Mouse (Mus musculus): ENCODE data around the gene Rab31.
A peak's percentile ranks its signal among the peaks of the same experiment; 100 is the strongest.
"Not testable (repeated sequence)": the region's sequence is repeated elsewhere in the genome, so short reads cannot be mapped to it uniquely, and the experiment has no call there.

Rab31 gene

DNA sequence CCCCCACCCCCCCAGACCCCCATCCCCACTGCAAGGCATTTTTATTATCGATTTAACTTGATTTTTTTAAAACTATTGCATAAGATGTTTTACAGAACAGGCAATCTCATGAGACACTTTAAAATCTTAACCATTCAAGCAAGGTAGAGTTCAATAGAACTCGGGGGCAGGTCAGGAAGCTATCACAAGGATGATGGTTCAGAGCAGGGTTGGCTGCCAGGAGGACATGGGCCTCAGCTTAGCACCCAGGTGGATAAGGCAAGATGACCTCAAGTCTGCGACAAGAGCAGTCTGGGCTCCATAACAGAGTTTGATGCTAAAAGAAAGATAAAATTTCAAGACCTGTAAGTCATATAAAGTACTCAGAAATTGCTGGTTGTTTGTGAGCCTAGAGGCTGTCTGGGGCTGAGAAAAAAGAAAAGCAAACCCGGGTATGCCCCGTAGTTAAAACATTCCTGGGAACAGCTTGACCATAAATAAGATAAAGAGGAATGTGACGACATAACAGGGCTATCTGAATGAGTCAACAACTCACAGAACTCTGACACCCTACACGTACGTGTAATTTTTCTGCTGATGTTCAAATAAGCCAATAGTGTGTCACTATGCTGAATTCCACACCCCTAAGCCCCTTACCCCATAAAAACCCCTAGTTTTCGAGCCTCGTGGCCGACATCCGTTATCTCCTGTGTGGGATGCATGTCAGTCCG lies 143.6 kb downstream of the Rab31 start:
- not testable (repeated sequence) for DNase-seq (ENCODE audit: low spot score in 2 of 2)

- no peak for DNase-seq (ENCODE audit: low spot score in 2 of 2)
Measured at GRCm38 (mm10) chr17:65626301-65626700, 146.3 kb downstream of the Rab31 start.

- no peak for DNase-seq (ENCODE audit: low spot score in 2 of 2)
Measured at GRCm38 (mm10) chr17:65625563-65625962, 147.0 kb downstream of the Rab31 start.

- DNase-seq (ENCODE audit: low spot score in 2 of 2), result no peak
Measured at GRCm38 (mm10) chr17:65623130-65623529, 149.4 kb downstream of the Rab31 start.

GRCm38 (mm10) chr17:65618431-65618830 lies 154.1 kb downstream of the Rab31 start:
- no peak for DNase-seq (ENCODE audit: low spot score in 2 of 2)

GRCm38 (mm10) chr17:65615678-65616077 lies 156.9 kb downstream of the Rab31 start:
- no peak for DNase-seq (ENCODE audit: low spot score in 2 of 2)

DNA sequence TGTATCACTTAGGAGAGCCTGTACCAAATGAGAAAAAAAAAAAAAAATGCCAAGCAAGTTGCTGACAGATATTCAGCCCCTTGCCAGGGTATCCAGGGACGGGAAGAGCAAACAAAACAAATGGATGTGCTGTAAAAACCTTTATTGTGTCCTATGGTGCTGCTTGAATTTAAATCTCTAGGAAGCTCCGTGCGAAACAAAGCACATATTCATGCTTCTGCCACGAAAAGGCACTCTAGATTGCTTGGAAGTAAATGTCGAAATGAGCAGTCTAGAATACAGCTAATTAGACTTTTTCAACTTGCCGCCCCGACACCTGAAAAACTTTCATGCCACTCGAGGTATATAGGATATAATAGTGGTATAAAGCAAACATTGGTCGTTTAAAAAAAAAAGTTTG lies 158.1 kb downstream of the Rab31 start:
- DNase-seq (ENCODE audit: low spot score in 2 of 2), result no peak

DNA sequence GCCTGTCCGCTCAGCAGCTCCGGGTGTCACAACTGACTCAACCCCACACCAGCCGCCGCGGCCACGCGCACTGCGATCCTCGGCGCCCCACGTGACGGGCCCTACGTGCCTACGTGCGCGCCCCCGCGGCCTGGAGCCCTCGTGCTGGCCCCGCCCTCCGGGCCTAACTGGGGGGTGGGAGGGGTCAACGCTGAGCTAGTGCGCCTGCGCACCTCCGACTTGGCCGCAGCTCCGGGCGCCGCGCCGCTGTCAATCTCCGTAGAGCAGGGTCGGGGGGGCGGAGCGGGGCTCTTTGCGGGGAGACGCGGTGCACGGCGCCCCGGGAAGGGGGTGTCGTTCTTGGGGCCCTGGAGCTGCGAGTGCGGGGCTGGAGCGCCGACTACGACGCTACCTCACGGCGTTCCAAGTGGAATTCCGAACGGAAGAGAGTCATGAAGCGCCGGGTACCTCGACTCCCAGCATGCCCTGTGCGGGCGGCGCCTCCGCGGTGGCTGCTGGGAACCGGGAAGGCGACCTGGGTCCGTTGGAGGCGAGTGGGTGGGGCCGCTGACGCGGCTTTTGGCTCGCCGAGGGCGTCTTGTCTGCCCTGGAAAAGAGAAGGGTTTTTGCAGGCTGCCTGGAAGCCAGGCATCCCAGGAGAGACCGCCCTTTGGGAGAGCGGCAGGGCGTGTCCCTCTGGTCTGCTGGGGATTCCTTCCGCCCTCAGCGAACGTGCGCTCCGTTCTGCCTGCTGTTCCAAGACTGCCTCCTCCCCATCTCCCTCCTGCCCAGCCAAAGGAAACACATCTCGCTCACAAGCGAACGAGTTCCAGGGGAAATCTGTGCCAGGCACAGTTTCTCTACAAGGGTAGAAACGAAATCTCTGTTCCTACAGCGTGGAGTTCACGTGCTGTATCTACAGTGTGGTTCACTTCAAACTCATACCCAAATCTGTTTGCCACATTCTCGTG lies 158.8 kb downstream of the Rab31 start, which contains the start of gene Vapa:
TSS of gene Vapa (minus strand) at position 93 of the 950 bp plus-strand sequence.
- peak; percentile 97 to 98 for DNase-seq (ENCODE audit: low spot score in 2 of 2)

GRCm38 (mm10) chr17:65613142-65613462 lies 159.4 kb downstream of the Rab31 start:
- no peak for DNase-seq (ENCODE audit: low spot score in 2 of 2)

GRCm38 (mm10) chr17:65612391-65613141 lies 160.0 kb downstream of the Rab31 start:
- peak in 1 of 2 experiments; percentile 41 for DNase-seq (ENCODE audit: low spot score in 2 of 2)

- DNase-seq (ENCODE audit: low spot score in 2 of 2), result no peak
Measured at GRCm38 (mm10) chr17:65611721-65612120, 160.8 kb downstream of the Rab31 start.

DNA sequence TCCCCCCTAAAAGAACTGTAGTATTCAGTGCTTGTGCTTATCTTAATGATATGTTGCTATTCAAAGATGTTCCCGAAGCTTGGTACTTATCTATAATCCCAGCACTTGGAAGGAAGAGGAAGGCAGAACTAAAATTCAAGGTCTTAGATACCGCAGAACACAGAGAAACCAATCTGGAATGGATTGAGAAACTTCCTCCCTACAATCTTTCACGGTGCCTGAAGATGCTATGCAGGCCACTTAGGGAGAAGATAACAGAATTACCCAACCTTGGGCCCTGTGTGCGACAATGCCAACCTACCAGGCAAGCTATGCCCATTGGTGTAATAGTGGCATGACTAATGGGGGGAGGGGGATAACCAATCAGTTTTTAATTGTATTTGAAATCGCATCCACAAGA lies 163.8 kb downstream of the Rab31 start:
- no peak for DNase-seq (ENCODE audit: low spot score in 2 of 2)

DNA sequence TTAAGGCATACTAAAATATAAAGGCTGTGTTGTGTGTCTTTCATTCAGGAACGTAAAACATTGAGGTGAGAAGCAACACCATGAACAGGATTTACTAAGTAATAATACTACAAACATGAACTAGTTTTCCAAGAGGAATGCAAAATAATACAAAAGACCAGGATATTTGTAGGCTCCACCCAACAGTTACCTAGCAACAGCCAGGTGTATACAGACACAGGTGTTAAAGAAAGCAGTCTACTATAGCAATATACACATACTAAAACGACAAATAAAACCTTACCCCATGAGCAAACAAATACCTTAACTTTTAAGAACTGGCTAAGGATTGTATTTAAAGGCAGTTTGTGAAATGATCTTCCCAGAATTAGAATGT lies 164.3 kb downstream of the Rab31 start:
- no peak for DNase-seq (ENCODE audit: low spot score in 2 of 2)

GRCm38 (mm10) chr17:65607574-65608311 lies 164.8 kb downstream of the Rab31 start:
- no peak for DNase-seq (ENCODE audit: low spot score in 2 of 2)

DNA sequence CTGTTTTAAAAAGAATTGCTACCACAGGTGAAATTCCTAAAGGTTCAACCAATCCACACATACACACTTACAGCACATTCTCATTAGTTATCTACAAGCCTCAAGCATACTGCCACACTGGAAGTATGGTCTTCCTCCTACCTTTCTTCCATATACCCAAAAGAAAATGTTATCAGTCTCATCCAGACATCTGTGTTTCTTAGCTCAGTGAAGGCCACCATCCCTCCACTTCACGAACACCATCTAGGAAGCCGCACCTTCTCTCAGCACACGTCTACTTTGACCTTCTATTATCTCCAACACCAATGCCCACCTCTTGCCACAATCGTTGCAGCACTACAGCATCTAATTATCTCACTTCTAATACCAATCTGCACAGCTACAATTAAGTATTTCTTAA lies 166.5 kb downstream of the Rab31 start:
- no peak for DNase-seq (ENCODE audit: low spot score in 2 of 2)

DNA sequence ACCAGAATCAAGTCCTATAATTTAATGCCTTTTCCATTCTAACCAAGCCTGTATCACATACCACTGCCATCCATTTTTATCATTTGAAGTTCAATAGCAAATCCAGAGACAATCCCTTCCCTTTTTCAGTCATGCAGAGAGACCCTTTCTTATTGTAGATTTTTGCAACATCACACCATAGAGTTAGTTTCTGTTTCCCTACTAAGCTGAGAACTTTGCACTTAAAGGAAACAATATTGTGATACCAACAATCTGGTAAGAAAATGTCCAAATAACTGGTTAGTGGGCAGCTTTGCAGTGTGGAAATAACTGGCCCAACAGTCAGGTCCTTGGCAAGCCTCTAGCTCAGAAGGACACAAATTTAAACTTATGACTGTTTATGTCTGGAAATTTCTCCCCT lies 167.7 kb downstream of the Rab31 start:
- no peak for DNase-seq (ENCODE audit: low spot score in 2 of 2)

DNA sequence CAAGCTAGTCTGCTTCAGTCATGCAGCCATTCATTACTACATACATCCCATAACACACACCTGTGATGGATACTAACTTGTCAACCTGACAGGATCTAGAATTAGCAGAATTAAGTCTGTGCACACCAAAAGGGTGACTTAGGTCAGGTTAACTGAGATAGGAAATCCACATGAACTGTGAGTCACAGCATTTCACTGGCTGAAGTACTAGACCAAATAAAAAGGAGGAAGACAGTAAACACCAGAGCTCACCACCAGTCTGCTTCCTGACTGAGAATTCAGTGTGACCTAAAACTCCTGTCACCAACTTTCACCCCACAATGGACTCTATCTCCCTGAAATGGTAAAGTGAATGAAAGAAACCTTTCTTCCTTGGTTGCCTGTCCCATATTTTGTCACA lies 168.2 kb downstream of the Rab31 start:
- no peak for DNase-seq (ENCODE audit: low spot score in 2 of 2)

Data from frontal cortex, postnatal 10 days (tissue).